Mouse (Mus musculus) myocyte (in vitro differentiated cells): ENCODE data around the gene Wdr82. TPM values are rescaled to one million over a fixed set of nuclear protein-coding genes. Genes with fewer than 3 reads are reported as not detected.
A peak's percentile ranks its signal among the peaks of the same experiment; 100 is the strongest.

Source experiments
- H3K27me3 ChIP-seq: one replicate; pipeline ENCODE4 v1.6.1; 2011; ENCODE audit not compliant: control insufficient read depth, insufficient read depth, insufficient read length
- H3K36me3 ChIP-seq: one replicate; pipeline ENCODE4 v1.6.1; 2011; ENCODE audit not compliant: control insufficient read depth, insufficient read depth
- H3K4me2 ChIP-seq: one replicate; pipeline ENCODE4 v1.6.1; 2011; ENCODE audit warnings: low read depth, control low read depth
- H3K4me3 ChIP-seq: one replicate; pipeline ENCODE4 v1.5.1; 2011; ENCODE audit warnings: mild to moderate bottlenecking, control low read depth, moderate library complexity
- H3K79me2 ChIP-seq: one replicate; pipeline ENCODE4 v1.6.1; 2011; ENCODE audit not compliant: control insufficient read depth, insufficient read depth
- H3ac ChIP-seq: one replicate; pipeline ENCODE4 v1.6.1; 2011; ENCODE audit not compliant: control insufficient read depth, insufficient read length
- CEBPB ChIP-seq: IDR thresholded peaks from 2 replicates; pipeline ENCODE4 v1.6.1; 2011; ENCODE audit warnings: mild to moderate bottlenecking, moderate library complexity; ENCODE audit not compliant: poor library complexity, insufficient read depth, severe bottlenecking
- E2F4 ChIP-seq: IDR thresholded peaks from one replicate; pipeline ENCODE4 v1.6.1; 2011; ENCODE audit warnings: mild to moderate bottlenecking, control low read depth, moderate library complexity; ENCODE audit not compliant: insufficient read depth
- MAX ChIP-seq: IDR thresholded peaks from one replicate; pipeline ENCODE4 v1.6.1; 2011; ENCODE audit warnings: low read depth, mild to moderate bottlenecking, control low read depth
- MYOD1 ChIP-seq, 3 experiments: IDR thresholded peaks; one replicate each; pipeline ENCODE4 v1.6.1; 2011; ENCODE audit warnings: control low read depth in 2 of 3, low read depth in 2 of 3, mild to moderate bottlenecking in 2 of 3, moderate library complexity in 1 of 3; ENCODE audit not compliant: insufficient read length in 2 of 3, control insufficient read depth in 1 of 3
- MYOG ChIP-seq, 3 experiments: IDR thresholded peaks; one replicate each; pipeline ENCODE4 v1.6.1; 2011; ENCODE audit warnings: control low read depth in 2 of 3, low read depth in 2 of 3, mild to moderate bottlenecking in 2 of 3; ENCODE audit not compliant: insufficient read length in 2 of 3, control insufficient read depth in 1 of 3, insufficient read depth in 1 of 3
- POLR2A ChIP-seq: IDR thresholded peaks from one replicate; pipeline ENCODE4 v1.6.1; 2011; ENCODE audit warnings: low read depth, mild to moderate bottlenecking, control low read depth, moderate library complexity; ENCODE audit not compliant: insufficient read length
- POLR2AphosphoS2 ChIP-seq: IDR thresholded peaks from one replicate; pipeline ENCODE4 v1.6.1; 2011; ENCODE audit warnings: low read depth, control low read depth; ENCODE audit not compliant: insufficient read length
- REST ChIP-seq: IDR thresholded peaks from one replicate; pipeline ENCODE4 v1.6.1; 2011; ENCODE audit warnings: mild to moderate bottlenecking, control low read depth, moderate library complexity; ENCODE audit not compliant: insufficient read depth, insufficient read length
- SRF ChIP-seq: IDR thresholded peaks from one replicate; pipeline ENCODE4 v1.6.1; 2011; ENCODE audit warnings: low read depth; ENCODE audit not compliant: control insufficient read depth, insufficient read length
- TCF12 ChIP-seq: IDR thresholded peaks from one replicate; pipeline ENCODE4 v1.6.1; 2011; ENCODE audit warnings: mild to moderate bottlenecking, control low read depth; ENCODE audit not compliant: poor library complexity, insufficient read depth, severe bottlenecking
- TCF3 ChIP-seq: IDR thresholded peaks from one replicate; pipeline ENCODE4 v1.6.1; 2011; ENCODE audit warnings: low read depth, control low read depth; ENCODE audit not compliant: insufficient read length
- USF1 ChIP-seq: IDR thresholded peaks from one replicate; pipeline ENCODE4 v1.6.1; 2011; ENCODE audit warnings: low read depth, mild to moderate bottlenecking, control low read depth, moderate library complexity
- polyA plus RNA-seq: library from polyadenylated mRNA; unstranded; fragments of >200 nt; fragmentation: generic; extraction: Trizol; gene quantifications from one replicate; pipeline ENCODE4 v1.2.1, GENCODE M21; 2012; ENCODE audit warnings: missing spikeins

Wdr82 gene
- polyA plus RNA-seq, 1 experiment, result 29.5 TPM

DNA sequence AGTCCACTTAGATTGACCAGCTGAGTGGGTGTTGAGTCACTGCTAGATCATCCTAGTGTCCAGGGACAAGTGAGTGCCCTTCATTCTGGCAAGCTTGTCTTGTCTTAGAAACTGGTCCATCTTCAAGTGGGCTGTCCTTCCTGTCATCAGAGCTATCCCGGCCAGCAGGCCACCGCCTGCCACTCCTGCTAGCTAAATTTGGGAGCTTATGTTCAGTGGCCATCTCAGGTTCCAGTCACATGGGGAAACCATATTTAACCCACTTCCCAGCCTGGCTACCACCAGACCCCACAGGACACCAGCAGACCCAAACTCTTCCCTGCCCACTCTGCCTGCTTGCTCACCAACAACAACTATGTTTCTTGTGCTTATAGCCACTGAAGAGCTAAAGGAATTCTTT is 35.8 kb downstream of the Wdr82 start:
- no peaks in the 10 kb centered on the region for H3K36me3 ChIP-seq
- peak overlapping the region; percentile 25 for H3K4me3 ChIP-seq
- peak; percentile 68 for TF ChIP-seq POLR2A
- no peak for TF ChIP-seq MYOG (IDR thresholded peaks at IDR 0.05; ENCODE audit: control insufficient read depth in 1 of 3, insufficient read depth in 1 of 3, insufficient read length in 2 of 3, low read depth in 2 of 3)
- TF ChIP-seq SRF, result peak; percentile 63
- no peak for TF ChIP-seq REST
- peak; percentile 72 for TF ChIP-seq POLR2AphosphoS2
- TF ChIP-seq TCF3, result no peak
- peak; percentile 78 for TF ChIP-seq USF1
- TF ChIP-seq MAX, result no peak
- TF ChIP-seq CEBPB, result no peak
- H3K27me3 ChIP-seq, result no peaks in the 10 kb centered on the region
- peaks cover 12% of the 10 kb centered on the region for H3K79me2 ChIP-seq
- H3ac ChIP-seq, result peak overlapping the region; percentile 16
- H3K4me2 ChIP-seq, result peak overlapping the region; percentile 66

DNA sequence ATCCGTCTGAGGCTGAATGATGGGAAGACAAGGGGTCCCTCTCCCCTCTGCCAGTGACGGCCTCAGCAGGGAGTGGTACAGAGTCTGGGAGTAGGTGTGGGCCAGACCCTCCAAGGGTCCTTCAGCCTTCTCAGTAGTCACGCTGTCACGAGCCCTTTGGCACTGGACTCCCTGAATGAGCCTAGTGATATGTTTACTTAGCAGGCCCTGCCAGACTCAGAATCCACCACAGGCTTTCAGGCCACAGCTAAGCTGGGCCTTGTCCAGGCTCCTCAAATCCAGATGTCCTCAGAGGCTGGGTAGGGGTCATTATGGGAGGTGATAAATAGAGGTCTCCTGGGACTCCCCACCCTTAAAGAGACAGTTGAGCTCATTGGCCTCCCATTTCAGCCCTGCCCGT is 37.5 kb downstream of the Wdr82 start:
- H3K4me2 ChIP-seq, result peak overlapping the region; percentile 66
- H3ac ChIP-seq, result no peak overlapping the region
- H3K79me2 ChIP-seq, result peaks cover 12% of the 10 kb centered on the region
- H3K27me3 ChIP-seq, result no peaks in the 10 kb centered on the region
- H3K4me3 ChIP-seq, result peak overlapping the region; percentile 25
- H3K36me3 ChIP-seq, result peaks cover 4% of the 10 kb centered on the region
- TF ChIP-seq POLR2AphosphoS2 (no peak), TCF12 (no peak), SRF (no peak), POLR2A (no peak), MYOD1 (IDR thresholded peaks at IDR 0.05; ENCODE audit: control insufficient read depth in 1 of 3, insufficient read length in 2 of 3, low read depth in 2 of 3) (no peak), TCF3 (no peak)

DNA sequence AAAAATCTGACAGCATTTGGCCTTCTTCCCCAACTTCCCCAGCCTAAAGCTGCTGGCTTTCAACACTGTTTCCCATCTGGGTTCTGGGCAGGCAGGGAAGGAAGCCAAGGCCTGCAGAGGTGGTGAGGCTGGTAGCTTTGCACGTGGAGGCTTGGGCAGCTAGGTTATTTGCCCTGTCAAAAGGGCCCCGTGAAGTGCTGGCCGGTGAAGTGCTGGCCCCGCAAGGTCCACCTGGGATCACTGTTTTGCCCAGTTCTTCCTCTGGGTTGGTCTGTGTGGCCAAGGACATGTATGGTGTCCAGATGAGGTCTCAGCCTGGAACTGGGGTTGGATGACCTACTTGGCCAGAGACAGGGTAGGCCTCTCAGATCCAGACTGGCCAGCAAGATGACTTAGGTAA is 39.2 kb downstream of the Wdr82 start:
- H3K4me3 ChIP-seq, result no peak overlapping the region
- no peaks in the 10 kb centered on the region for H3K27me3 ChIP-seq
- peaks cover 4% of the 10 kb centered on the region for H3K36me3 ChIP-seq
- H3ac ChIP-seq, result no peak overlapping the region
- H3K79me2 ChIP-seq, result peaks cover 12% of the 10 kb centered on the region
- H3K4me2 ChIP-seq, result no peak overlapping the region
- TF ChIP-seq USF1 (no peak), MYOD1 (IDR thresholded peaks at IDR 0.05; ENCODE audit: control insufficient read depth in 1 of 3, insufficient read length in 2 of 3, low read depth in 2 of 3) (no peak), REST (no peak), MYOG (IDR thresholded peaks at IDR 0.05; ENCODE audit: control insufficient read depth in 1 of 3, insufficient read depth in 1 of 3, insufficient read length in 2 of 3, low read depth in 2 of 3) (no peak), POLR2A (no peak), MAX (no peak), CEBPB (no peak), SRF (no peak), POLR2AphosphoS2 (no peak), E2F4 (no peak), TCF3 (no peak)

DNA sequence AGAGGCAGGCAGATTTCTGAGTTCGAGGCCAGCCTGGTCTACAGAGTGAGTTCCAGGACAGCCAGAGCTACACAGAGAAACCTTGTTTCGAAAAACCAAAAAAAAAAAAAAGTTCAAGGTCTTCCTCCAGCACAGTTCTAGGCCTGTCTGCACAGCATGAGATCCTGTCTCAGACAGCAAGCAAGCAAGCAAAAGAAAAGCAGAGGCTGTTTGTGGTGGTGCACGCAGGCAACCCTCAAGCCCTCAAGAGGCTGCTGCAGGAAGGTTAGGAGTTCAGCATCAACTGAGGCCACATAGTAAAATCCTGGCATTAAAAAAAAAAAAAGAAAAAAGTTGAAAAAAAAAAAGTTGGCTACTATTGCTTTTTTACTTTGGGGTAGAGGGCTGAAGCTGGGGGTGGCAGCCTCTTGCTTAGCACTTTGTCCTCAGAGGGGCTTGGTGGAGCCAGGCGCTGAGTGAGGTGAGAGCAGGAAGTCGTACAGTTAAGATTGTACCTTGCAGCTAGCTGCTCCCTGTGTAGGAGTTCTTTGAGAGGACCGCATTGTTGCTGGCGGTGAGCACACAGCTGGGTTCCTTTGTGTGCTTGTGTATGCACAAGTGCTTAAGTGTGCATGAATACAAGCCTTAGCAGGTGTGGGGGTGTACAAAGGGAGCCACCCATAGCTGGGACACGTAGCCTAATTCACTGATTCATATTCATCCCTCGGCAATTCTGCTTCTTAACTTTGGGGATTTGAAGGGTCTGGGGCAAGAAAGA is 40.3 kb downstream of the Wdr82 start:
- no peak overlapping the region for H3K4me3 ChIP-seq
- TF ChIP-seq MYOG (IDR thresholded peaks at IDR 0.05; ENCODE audit: control insufficient read depth in 1 of 3, insufficient read depth in 1 of 3, insufficient read length in 2 of 3, low read depth in 2 of 3), result no peak
- no peak for TF ChIP-seq SRF
- no peak for TF ChIP-seq CEBPB
- TF ChIP-seq MYOD1 (IDR thresholded peaks at IDR 0.05; ENCODE audit: control insufficient read depth in 1 of 3, insufficient read length in 2 of 3, low read depth in 2 of 3), result no peak
- TF ChIP-seq TCF3, result no peak
- TF ChIP-seq MAX, result no peak
- TF ChIP-seq TCF12, result no peak
- TF ChIP-seq USF1, result no peak
- no peak for TF ChIP-seq POLR2AphosphoS2
- TF ChIP-seq REST, result no peak
- no peak for TF ChIP-seq POLR2A
- no peak for TF ChIP-seq E2F4
- no peak overlapping the region for H3K4me2 ChIP-seq
- H3K79me2 ChIP-seq, result peaks cover 12% of the 10 kb centered on the region
- no peaks in the 10 kb centered on the region for H3K27me3 ChIP-seq
- no peak overlapping the region for H3ac ChIP-seq
- H3K36me3 ChIP-seq, result peaks cover 4% of the 10 kb centered on the region
